Mouse (Mus musculus): Measurements from ENCODE around the gene Gm9964. TPM values are rescaled to one million over a fixed set of nuclear protein-coding genes. Genes with fewer than 3 reads are reported as not detected.
"Not testable (repeated sequence)": the region's sequence is repeated elsewhere in the genome, so short reads cannot be mapped to it uniquely, and the experiment has no call there.

The Gm9964 gene
- polyA plus RNA-seq, 1 experiment from 2014 or later: not detected

GRCm38 (mm10) chr11:79281396-79281795 is 15.3 kb downstream of the Gm9964 start:
- no peak for ATAC-seq (replicated peaks; ENCODE audit: low FRiP score, low TSS enrichment, low read depth)
- no peak overlapping the region for H3K4me3 ChIP-seq (ENCODE audit: low read depth, low read length)
- no peak overlapping the region for H3K9ac ChIP-seq (ENCODE audit: low read length)
- H3K9me3 ChIP-seq (ENCODE audit: control insufficient read depth, low read length): no peaks in the 10 kb centered on the region
- DNase-seq (ENCODE audit: low spot score): no peak
- no peaks in the 10 kb centered on the region for H3K27me3 ChIP-seq (replicated peaks; ENCODE audit: control insufficient read depth, insufficient read depth, low read length)
- H3K4me1 ChIP-seq (replicated peaks; ENCODE audit: control insufficient read depth, insufficient read depth, low read length): peaks cover 11% of the 10 kb centered on the region
- peak overlapping the region; percentile 27; the same call in 1 of the 2 replicates for H3K27ac ChIP-seq (ENCODE audit: low read depth)
- no peaks in the 10 kb centered on the region for H3K36me3 ChIP-seq (ENCODE audit: control insufficient read depth, insufficient read depth, low read length)
- WGBS: 48% methylated on average over 5 of the region's 5 CpGs
- H3K4me2 ChIP-seq (ENCODE audit: low read length): no peak overlapping the region

DNA sequence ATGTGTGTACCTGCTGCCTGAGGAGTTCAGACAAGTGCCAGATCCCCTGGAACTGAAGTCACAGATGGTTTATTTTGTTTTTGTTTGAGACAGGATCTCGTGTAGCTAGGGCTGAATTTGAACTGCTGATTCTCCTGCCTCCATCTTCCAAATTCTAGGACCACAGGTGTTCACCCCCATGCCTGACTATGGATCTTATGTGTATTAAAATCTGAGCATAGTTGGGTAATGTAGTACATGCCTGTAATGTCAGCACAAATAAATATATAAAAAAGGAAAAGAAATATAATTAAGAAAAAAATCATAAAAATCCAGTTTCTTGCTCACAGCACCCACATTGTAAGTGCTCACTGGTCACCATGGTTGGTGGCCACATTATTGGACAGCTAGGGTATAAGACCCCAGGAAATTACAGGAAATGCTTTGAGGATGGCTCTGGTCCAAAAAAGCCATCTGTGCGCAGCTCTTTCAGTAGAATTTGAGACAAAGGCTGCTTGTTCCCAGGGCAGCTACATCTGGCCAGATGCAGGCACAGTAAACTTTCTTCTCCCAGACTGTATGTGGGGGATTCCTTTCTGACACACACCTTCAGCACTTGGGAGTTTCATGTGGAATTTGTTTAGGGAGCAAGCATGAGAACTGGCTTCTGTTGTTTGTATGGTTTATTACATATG is 16.8 kb downstream of the Gm9964 start:
- H3K4me3 ChIP-seq (ENCODE audit: low read depth, low read length): no peak overlapping the region
- H3K9me3 ChIP-seq (ENCODE audit: control insufficient read depth, low read length): no peaks in the 10 kb centered on the region
- no peak overlapping the region for H3K4me2 ChIP-seq (ENCODE audit: low read length)
- peaks cover 8% of the 10 kb centered on the region for H3K4me1 ChIP-seq (replicated peaks; ENCODE audit: control insufficient read depth, insufficient read depth, low read length)
- H3K27ac ChIP-seq (ENCODE audit: low read depth): peak overlapping the region; percentile 69
- no peaks in the 10 kb centered on the region for H3K27me3 ChIP-seq (replicated peaks; ENCODE audit: control insufficient read depth, insufficient read depth, low read length)
- no peak overlapping the region for H3K9ac ChIP-seq (ENCODE audit: low read length)
- H3K36me3 ChIP-seq (ENCODE audit: control insufficient read depth, insufficient read depth, low read length): no peaks in the 10 kb centered on the region
- ATAC-seq (replicated peaks; ENCODE audit: low FRiP score, low TSS enrichment, low read depth) (peak; percentile 36; the same call in 1 of the 2 replicates), DNase-seq (ENCODE audit: low spot score) (no peak)
- 33% methylated on average over 2 of the region's 2 CpGs for WGBS

DNA sequence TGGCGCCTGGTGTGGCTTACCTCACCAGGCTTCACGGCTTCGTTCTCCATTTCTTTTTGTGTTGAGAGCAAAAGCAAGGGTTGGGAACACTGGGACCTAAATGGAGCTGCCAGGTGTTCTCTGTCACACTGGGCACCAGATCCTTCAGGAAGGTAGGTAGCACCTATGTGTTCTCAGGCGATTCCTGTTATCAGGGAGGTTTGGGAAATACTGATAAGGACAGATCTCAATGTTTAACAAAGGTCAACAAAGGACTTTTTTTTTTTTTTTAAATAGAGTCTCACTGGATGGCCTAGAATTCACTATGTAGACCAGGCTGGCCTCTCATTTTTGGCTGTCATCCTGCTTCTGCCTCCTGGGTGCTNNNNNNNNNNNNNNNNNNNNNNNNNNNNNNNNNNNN is 22.9 kb downstream of the Gm9964 start:
- 58% methylated on average over 4 of the region's 4 CpGs for WGBS
- no peaks in the 10 kb centered on the region for H3K27me3 ChIP-seq (replicated peaks; ENCODE audit: control insufficient read depth, insufficient read depth, low read length)
- H3K36me3 ChIP-seq (ENCODE audit: control insufficient read depth, insufficient read depth, low read length): no peaks in the 10 kb centered on the region
- no peak overlapping the region for H3K9ac ChIP-seq (ENCODE audit: low read length)
- ATAC-seq (replicated peaks; ENCODE audit: low FRiP score, low TSS enrichment, low read depth) (no peak), DNase-seq (ENCODE audit: low spot score) (no peak)
- no peak overlapping the region for H3K4me3 ChIP-seq (ENCODE audit: low read depth, low read length)
- no peaks in the 10 kb centered on the region for H3K9me3 ChIP-seq (ENCODE audit: control insufficient read depth, low read length)
- no peak overlapping the region for H3K4me2 ChIP-seq (ENCODE audit: low read length)
- no peak overlapping the region for H3K27ac ChIP-seq (ENCODE audit: low read depth)
- no peaks in the 10 kb centered on the region for H3K4me1 ChIP-seq (replicated peaks; ENCODE audit: control insufficient read depth, insufficient read depth, low read length)

DNA sequence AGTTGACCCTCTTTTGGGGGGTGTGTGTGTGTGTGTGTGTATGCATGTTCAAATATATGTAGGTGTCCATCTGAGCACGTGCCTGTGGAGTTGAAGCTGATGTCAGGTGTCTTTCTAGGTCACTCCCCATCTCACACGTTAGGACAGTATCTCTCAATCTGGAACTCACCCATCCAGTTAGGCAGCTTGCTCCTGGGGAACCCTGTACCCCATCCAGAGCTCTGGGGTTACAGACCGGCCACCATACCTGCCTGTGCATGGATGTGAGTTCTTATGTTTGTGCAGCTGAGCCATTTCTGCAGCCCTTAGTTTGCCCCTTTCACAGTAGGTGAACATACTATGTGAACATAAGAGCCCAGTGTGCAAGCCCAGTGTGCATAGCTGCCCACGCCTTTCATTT is 23.7 kb downstream of the Gm9964 start:
- Histone ChIP-seq H3K27me3 (replicated peaks; ENCODE audit: control insufficient read depth, insufficient read depth, low read length) (no peaks in the 10 kb centered on the region), H3K4me1 (replicated peaks; ENCODE audit: control insufficient read depth, insufficient read depth, low read length) (no peaks in the 10 kb centered on the region), H3K4me3 (ENCODE audit: low read depth, low read length) (no peak overlapping the region), H3K27ac (ENCODE audit: low read depth) (no peak overlapping the region), H3K9ac (ENCODE audit: low read length) (no peak overlapping the region), H3K4me2 (ENCODE audit: low read length) (no peak overlapping the region), H3K9me3 (ENCODE audit: control insufficient read depth, low read length) (no peaks in the 10 kb centered on the region), H3K36me3 (ENCODE audit: control insufficient read depth, insufficient read depth, low read length) (no peaks in the 10 kb centered on the region)
- DNase-seq (ENCODE audit: low spot score) (no peak), ATAC-seq (replicated peaks; ENCODE audit: low FRiP score, low TSS enrichment, low read depth) (no peak)
- WGBS: 54% methylated on average over 4 of the region's 4 CpGs

GRCm38 (mm10) chr11:79267171-79267570 is 29.5 kb downstream of the Gm9964 start:
- DNase-seq (ENCODE audit: low spot score) (no peak), ATAC-seq (replicated peaks; ENCODE audit: low FRiP score, low TSS enrichment, low read depth) (peak; percentile 66; the same call in 1 of the 2 replicates)
- WGBS: 10% methylated on average over 1 of the region's 1 CpGs
- H3K4me1 ChIP-seq (replicated peaks; ENCODE audit: control insufficient read depth, insufficient read depth, low read length): peaks cover 4% of the 10 kb centered on the region; the same call in 1 of the 2 replicates
- no peak overlapping the region for H3K4me2 ChIP-seq (ENCODE audit: low read length)
- H3K27ac ChIP-seq (ENCODE audit: low read depth): peak overlapping the region; percentile 43; the same call in 1 of the 2 replicates
- no peaks in the 10 kb centered on the region for H3K27me3 ChIP-seq (replicated peaks; ENCODE audit: control insufficient read depth, insufficient read depth, low read length)
- H3K4me3 ChIP-seq (ENCODE audit: low read depth, low read length): no peak overlapping the region
- no peaks in the 10 kb centered on the region for H3K9me3 ChIP-seq (ENCODE audit: control insufficient read depth, low read length)
- H3K9ac ChIP-seq (ENCODE audit: low read length): no peak overlapping the region
- H3K36me3 ChIP-seq (ENCODE audit: control insufficient read depth, insufficient read depth, low read length): no peaks in the 10 kb centered on the region

- Histone ChIP-seq H3K27ac (ENCODE audit: low read depth) (no peak overlapping the region), H3K27me3 (replicated peaks; ENCODE audit: control insufficient read depth, insufficient read depth, low read length) (no peaks in the 10 kb centered on the region), H3K4me1 (replicated peaks; ENCODE audit: control insufficient read depth, insufficient read depth, low read length) (peaks cover 4% of the 10 kb centered on the region; the same call in 1 of the 2 replicates), H3K9ac (ENCODE audit: low read length) (no peak overlapping the region), H3K9me3 (ENCODE audit: control insufficient read depth, low read length) (0 out of 2 replicates have a peak, but pooled peaks cover 2% of the 10 kb centered on the region), H3K4me2 (ENCODE audit: low read length) (no peak overlapping the region), H3K4me3 (ENCODE audit: low read depth, low read length) (no peak overlapping the region), H3K36me3 (ENCODE audit: control insufficient read depth, insufficient read depth, low read length) (no peaks in the 10 kb centered on the region)
- whole genome bisulfite sequencing: 46% methylated on average over 3 of the region's 3 CpGs
- no peak for DNase-seq (ENCODE audit: low spot score)
- no peak for ATAC-seq (replicated peaks; ENCODE audit: low FRiP score, low TSS enrichment, low read depth)
Measured at GRCm38 (mm10) chr11:79264376-79264775, 32.3 kb downstream of the Gm9964 start.

DNA sequence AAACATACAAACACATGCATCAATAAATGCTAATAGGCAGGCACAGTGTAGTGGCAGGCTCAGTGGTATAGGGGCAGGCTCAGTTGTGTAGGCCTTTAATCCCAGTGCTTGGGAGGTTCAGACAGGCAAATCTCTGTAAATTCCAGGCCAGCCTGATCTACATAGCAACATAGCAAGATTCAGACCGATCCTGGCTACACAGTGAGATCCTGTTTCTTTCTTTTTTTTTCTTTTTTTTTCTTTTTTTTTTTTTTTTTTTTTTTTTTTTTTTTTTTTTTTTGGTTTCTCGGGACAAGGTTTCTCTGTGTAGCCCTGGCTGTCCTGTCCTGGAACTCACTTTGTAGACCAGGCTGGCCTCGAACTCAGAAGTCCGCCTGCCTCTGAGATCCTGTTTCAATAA is 36.6 kb downstream of the Gm9964 start:
- H3K4me3 ChIP-seq (ENCODE audit: low read depth, low read length); H3K27me3 ChIP-seq (replicated peaks; ENCODE audit: control insufficient read depth, insufficient read depth, low read length); H3K27ac ChIP-seq (ENCODE audit: low read depth); H3K4me2 ChIP-seq (ENCODE audit: low read length); H3K9ac ChIP-seq (ENCODE audit: low read length); DNase-seq (ENCODE audit: low spot score); ATAC-seq (replicated peaks; ENCODE audit: low FRiP score, low TSS enrichment, low read depth); H3K36me3 ChIP-seq (ENCODE audit: control insufficient read depth, insufficient read depth, low read length); H3K4me1 ChIP-seq (replicated peaks; ENCODE audit: control insufficient read depth, insufficient read depth, low read length); H3K9me3 ChIP-seq (ENCODE audit: control insufficient read depth, low read length): not testable (repeated sequence)
- WGBS: 87% methylated on average over 4 of the region's 4 CpGs

DNA sequence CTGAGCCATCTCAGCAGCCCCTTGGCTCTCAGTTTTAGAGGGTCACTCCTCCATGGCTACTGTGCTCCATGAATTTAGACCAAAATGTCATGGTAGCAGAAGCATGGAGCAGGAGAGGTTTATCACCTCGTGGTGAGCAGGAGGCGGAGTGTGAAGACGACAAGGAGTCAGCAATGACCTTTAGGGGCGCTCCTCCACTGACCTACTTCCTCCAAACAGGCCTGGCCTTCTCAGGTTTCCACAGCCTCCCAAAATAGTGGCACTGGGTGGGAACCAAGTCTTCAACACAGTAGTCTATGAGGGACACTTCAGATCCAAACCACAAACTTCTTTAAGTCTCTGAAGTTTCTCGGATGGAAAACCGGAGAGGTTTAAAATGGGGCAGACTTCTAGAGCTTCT is 38.0 kb downstream of the Gm9964 start:
- H3K4me1 ChIP-seq (replicated peaks; ENCODE audit: control insufficient read depth, insufficient read depth, low read length): 0 out of 2 replicates have a peak, but pooled peaks cover 3% of the 10 kb centered on the region
- no peaks in the 10 kb centered on the region for H3K36me3 ChIP-seq (ENCODE audit: control insufficient read depth, insufficient read depth, low read length)
- no peak overlapping the region for H3K4me2 ChIP-seq (ENCODE audit: low read length)
- no peak for ATAC-seq (replicated peaks; ENCODE audit: low FRiP score, low TSS enrichment, low read depth)
- no peak overlapping the region for H3K4me3 ChIP-seq (ENCODE audit: low read depth, low read length)
- H3K27ac ChIP-seq (ENCODE audit: low read depth): no peak overlapping the region
- H3K9ac ChIP-seq (ENCODE audit: low read length): no peak overlapping the region
- 78% methylated on average over 6 of the region's 6 CpGs for whole genome bisulfite sequencing
- no peaks in the 10 kb centered on the region for H3K27me3 ChIP-seq (replicated peaks; ENCODE audit: control insufficient read depth, insufficient read depth, low read length)
- 0 out of 2 replicates have a peak, but pooled peaks cover 2% of the 10 kb centered on the region for H3K9me3 ChIP-seq (ENCODE audit: control insufficient read depth, low read length)
- no peak for DNase-seq (ENCODE audit: low spot score)
